Mouse (Mus musculus) stomach, postnatal 0 days (tissue): ENCODE data around the gene Sppl2c. TPM values are rescaled to one million over a fixed set of nuclear protein-coding genes. Genes with fewer than 3 reads are reported as not detected.

Source experiments
- ATAC-seq: fragments of 200-750 bp; cut with Nextera tagmentation; 2 replicates; pipeline ENCODE4 v1.8.0; 2017; ENCODE audit not compliant: low FRiP score, low TSS enrichment
- DNase-seq: peaks from one replicate; pipeline ENCODE4 v3.0.0-alpha.2; 2016; ENCODE audit warnings: low spot score
- H3K27ac ChIP-seq: fragments of 300-500 bp; sonication (generic); replicated peaks from 2 replicates; pipeline ENCODE4 v1.5.1; 2014; ENCODE audit warnings: mild to moderate bottlenecking, control low read depth
- H3K27me3 ChIP-seq: fragments of 300-500 bp; sonication (generic); 2 replicates; pipeline ENCODE4 v1.6.1; 2014; ENCODE audit warnings: low read length; ENCODE audit not compliant: control insufficient read depth, insufficient read depth
- H3K36me3 ChIP-seq: fragments of 300-500 bp; sonication (generic); 2 replicates; pipeline ENCODE4 v1.6.1; 2014; ENCODE audit warnings: low read length, mixed read lengths; ENCODE audit not compliant: control insufficient read depth, insufficient read depth
- H3K4me1 ChIP-seq: fragments of 300-500 bp; sonication (generic); replicated peaks from 2 replicates; pipeline ENCODE4 v1.6.1; 2014; ENCODE audit warnings: antibody characterized with exemption; ENCODE audit not compliant: control insufficient read depth, insufficient read depth
- H3K4me2 ChIP-seq: fragments of 300-500 bp; sonication (generic); replicated peaks from 2 replicates; pipeline ENCODE4 v1.6.1; 2014; ENCODE audit warnings: low read depth, mild to moderate bottlenecking, control low read depth, moderate library complexity
- H3K4me3 ChIP-seq: fragments of 300-500 bp; sonication (generic); 2 replicates; pipeline ENCODE4 v1.5.1; 2014; ENCODE audit warnings: low read depth, low read length, control low read depth
- H3K9ac ChIP-seq: fragments of 300-500 bp; sonication (generic); 2 replicates; pipeline ENCODE4 v1.6.1; 2014; ENCODE audit warnings: mild to moderate bottlenecking, low read length, control low read depth, mixed read lengths
- H3K9me3 ChIP-seq: fragments of 300-500 bp; sonication (generic); 2 replicates; pipeline ENCODE4 v1.6.1; 2016; ENCODE audit warnings: low read length; ENCODE audit not compliant: control insufficient read depth
- CTCF ChIP-seq: IDR thresholded peaks from 2 replicates; pipeline ENCODE4 v1.5.1; 2016; ENCODE audit warnings: antibody characterized with exemption, low read depth, mild to moderate bottlenecking, moderate library complexity
- EP300 ChIP-seq: optimal IDR thresholded peaks from 2 replicates; pipeline ENCODE3; 2016; ENCODE audit warnings: antibody characterized with exemption
- WGBS: fragments of 180-500 bp; shearing (Covaris S2); extraction: QIAGEN DNeasy Blood & Tissue Kit; methylation state at CpG from one replicate; pipeline ENCODE4 v1.1.7; 2014; 5-methylcytosine and 5-hydroxymethylcytosine counted together
- polyA plus RNA-seq: library from polyadenylated mRNA; unstranded; fragments of >200 nt; fragmentation: Nextera tagmentation; extraction: Ambion mirVana; gene quantifications from 2 replicates; pipeline ENCODE4 v1.2.1, GENCODE M21; 2015

Gene Sppl2c
- polyA plus RNA-seq, 1 experiment from 2014 or later: not detected

DNA sequence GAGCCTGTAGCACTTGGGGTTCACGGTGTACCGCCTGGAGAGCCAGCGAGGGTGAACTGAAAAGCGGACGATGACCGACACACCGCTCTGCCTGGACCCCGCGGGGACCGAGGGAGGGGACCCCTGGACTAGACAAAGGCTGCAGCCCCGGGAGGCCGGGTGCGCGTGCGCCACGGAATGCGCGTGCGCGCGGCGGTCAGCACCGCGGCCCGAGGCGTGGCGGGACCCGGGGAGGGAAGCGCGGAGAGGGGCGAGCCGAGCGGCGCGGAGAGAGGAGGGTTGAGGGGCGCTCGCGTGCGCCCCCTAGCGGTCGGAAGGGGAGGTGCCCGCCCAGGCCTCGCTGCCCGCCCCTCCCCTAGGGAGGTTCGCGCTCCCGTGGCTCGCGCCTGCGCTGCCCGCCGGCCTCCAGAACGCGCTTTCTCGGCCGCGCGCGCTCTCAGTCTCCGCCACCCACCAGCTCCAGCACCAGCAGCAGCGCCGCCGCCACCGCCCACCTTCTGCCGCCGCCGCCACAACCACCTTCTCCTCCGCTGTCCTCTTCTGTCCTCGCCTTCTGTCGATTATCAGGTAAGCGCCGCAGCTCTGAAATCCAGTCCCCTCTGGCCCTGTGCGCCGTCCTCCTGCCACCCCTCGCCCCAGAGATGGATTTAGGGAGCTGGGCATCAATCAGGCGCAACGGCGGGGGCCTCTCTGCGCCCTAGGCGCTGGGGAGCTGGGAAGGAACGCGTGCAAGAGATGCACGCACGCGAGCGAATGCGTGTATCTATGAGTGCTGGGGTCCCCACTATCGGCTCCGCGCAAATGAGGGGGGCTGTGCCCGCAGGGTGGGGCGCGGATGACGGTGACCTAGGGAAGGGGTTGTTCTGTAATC lies 45.1 kb downstream of the Sppl2c start, which contains the start of gene Mapt:
TSS of gene Mapt (plus strand) at position 350 of the 871 bp plus-strand sequence.
- Histone ChIP-seq H3K4me3 (peak within 1 kb of the TSS; percentile 66), H3K4me1 (peaks cover 3% of the 10 kb centered on the region; the same call in 1 of the 2 replicates), H3K36me3 (no peaks in the 10 kb centered on the region), H3K9me3 (no peaks in the 10 kb centered on the region), H3K27ac (no peak within 1 kb of the TSS), H3K9ac (peak within 1 kb of the TSS; percentile 64), H3K27me3 (peaks cover 14% of the 10 kb centered on the region; the same call in 1 of the 2 replicates), H3K4me2 (peak within 1 kb of the TSS; percentile 100)
- under 1% methylated on average over 55 of the region's 94 CpGs for WGBS
- DNase-seq: peak; percentile 91
- TF ChIP-seq EP300 (no peak), CTCF (peak; percentile 82)
- peak; percentile 96 for ATAC-seq

DNA sequence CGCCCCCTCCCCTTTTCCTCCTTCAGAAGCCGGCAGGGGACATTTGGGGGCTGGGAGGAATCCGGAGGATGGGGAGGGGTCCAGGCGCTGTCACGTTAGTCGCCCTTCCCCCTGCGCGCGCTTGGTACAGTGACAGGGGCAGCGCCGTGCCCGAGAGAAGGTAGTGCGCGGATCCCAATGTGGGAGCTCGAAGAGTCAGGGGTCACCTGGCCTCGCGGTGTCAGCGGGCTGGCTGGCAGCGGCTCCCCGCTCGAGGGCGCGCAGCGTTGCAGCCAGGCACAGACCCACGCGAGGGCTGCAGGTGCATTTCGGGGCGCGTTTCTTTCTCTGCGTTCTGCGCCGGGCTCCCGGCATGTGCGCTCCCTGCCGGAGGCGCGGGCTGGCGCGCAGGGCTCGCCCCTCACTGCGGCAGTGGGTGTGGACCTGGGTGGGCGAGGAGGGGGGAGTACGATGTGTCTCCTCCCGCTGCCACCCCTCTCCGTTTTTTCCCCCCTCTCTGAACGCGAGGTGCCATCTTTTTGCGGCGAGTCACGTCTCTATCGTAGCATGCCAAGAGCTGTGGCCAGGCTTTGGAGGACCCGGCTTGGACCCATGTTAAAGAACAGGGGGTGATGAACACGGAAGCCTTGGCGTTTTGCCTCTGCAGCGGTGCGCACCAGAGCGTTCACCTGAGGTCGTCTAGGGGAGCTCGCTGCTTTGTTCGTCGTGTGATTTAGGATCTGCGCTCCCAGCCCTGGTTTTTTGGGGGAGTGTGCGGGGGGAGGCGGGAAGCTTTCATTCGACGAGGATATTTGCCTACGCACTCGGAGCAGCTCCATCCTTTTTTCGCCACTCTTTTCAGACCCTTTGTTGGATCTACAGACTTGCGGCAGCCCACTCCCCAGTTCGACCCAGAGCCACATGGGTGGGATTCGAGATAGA lies 46.3 kb downstream of the Sppl2c start:
- TF ChIP-seq EP300: no peak
- TF ChIP-seq CTCF: peak; percentile 28; the same call in 1 of the 2 replicates
- peaks cover 14% of the 10 kb centered on the region; the same call in 1 of the 2 replicates for H3K27me3 ChIP-seq

DNA sequence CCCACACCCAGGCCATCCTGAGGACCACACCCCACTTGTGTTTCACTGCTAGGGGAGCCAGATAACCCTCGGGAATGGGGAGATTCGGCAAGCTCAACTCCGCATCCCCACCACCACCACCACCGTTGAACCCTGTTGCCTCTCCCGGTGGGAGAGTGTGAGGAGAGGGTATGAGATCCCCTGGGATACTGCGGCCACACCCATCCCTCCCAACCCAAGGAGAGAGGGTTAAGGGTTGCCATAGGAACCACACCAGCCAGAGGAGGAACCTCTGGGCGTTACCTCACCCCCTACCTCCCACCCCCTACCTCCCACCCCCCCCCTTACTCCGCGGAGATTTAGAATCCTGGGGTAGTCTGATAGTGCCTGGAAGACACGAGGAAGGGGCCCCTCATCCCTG lies 47.0 kb downstream of the Sppl2c start:
- TF ChIP-seq EP300 (no peak), CTCF (no peak)
- Histone ChIP-seq H3K36me3 (no peaks in the 10 kb centered on the region), H3K27me3 (peaks cover 14% of the 10 kb centered on the region; the same call in 1 of the 2 replicates), H3K4me1 (peaks cover 3% of the 10 kb centered on the region; the same call in 1 of the 2 replicates), H3K4me2 (peak overlapping the region; percentile 100; the same call in 1 of the 2 replicates), H3K27ac (no peak overlapping the region), H3K9me3 (no peaks in the 10 kb centered on the region), H3K9ac (no peak overlapping the region), H3K4me3 (peak overlapping the region; percentile 66; the same call in 1 of the 2 replicates)
- no peak for DNase-seq
- ATAC-seq: no peak
- 0% methylated on average over 10 of the region's 10 CpGs for WGBS

More for the DNA sequence above, 46.3 kb downstream of the Sppl2c start:
- DNase-seq (peak; percentile 38), ATAC-seq (no peak)
- Histone ChIP-seq H3K27ac (no peak overlapping the region), H3K4me1 (peaks cover 3% of the 10 kb centered on the region; the same call in 1 of the 2 replicates), H3K9ac (no peak overlapping the region), H3K4me2 (peak overlapping the region; percentile 100), H3K4me3 (peak overlapping the region; percentile 66), H3K36me3 (no peaks in the 10 kb centered on the region), H3K9me3 (no peaks in the 10 kb centered on the region)
- WGBS: under 1% methylated on average over 62 of the region's 72 CpGs

DNA sequence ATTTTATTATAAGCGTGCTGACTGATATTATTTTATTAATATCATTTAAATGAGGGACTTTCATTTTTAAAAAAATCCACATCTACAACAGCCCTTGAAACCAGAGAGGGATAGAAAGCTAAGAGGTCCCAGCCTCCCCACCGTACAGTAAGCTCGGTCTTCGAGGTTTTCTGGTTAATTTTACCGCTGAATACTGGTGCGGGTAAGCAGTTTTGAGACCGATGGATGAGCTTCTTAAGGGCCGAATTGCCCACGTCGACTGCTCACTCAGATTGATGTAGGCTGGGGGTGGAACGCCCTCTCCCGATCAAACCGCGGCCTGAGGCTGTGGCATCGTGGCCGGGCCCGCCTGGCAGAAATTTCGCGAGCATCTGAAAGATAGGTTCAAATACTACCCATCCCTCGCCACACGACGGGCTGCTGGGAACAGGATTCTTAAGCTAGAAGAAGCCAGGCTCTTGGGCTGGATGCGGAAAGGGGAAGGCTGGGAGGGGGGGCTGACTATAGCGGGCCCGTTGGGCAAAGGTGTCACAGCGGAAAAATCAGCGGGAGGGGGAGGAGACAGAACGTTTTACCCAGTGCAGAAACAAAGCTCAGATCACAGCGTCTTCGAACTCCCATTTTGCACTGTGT lies 47.6 kb downstream of the Sppl2c start:
- H3K36me3 ChIP-seq: no peaks in the 10 kb centered on the region
- H3K9ac ChIP-seq: no peak overlapping the region
- H3K4me1 ChIP-seq: peaks cover 3% of the 10 kb centered on the region; the same call in 1 of the 2 replicates
- H3K27ac ChIP-seq: no peak overlapping the region
- ATAC-seq (no peak), DNase-seq (no peak)
- no peak overlapping the region for H3K4me2 ChIP-seq
- no peak overlapping the region for H3K4me3 ChIP-seq
- TF ChIP-seq CTCF (0 out of 2 replicates have a peak, but pooled peaks have one; percentile 3), EP300 (no peak)
- 8% methylated on average over 30 of the region's 30 CpGs for WGBS
- peaks cover 14% of the 10 kb centered on the region; the same call in 1 of the 2 replicates for H3K27me3 ChIP-seq
- no peaks in the 10 kb centered on the region for H3K9me3 ChIP-seq

DNA sequence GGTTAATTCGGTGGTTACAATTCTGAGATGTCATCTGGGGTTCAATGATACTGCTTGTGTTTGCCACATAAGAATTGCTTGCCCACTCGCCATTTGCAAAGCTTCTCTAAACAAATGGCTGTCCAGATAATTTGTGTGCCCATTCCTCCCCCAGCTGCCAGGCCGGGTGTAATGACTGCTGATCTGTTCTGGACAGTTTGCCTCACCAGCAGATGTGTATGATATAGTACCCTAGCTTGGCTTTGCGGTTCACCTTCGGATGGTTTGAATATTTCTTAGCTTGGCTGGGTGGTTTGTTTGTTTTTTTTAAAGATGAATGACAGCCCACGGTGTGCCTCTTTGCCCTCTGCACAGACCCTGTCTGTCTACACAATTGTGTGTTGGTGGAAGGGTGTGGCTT lies 48.6 kb downstream of the Sppl2c start:
- H3K27ac ChIP-seq: no peak overlapping the region
- H3K27me3 ChIP-seq: peaks cover 14% of the 10 kb centered on the region; the same call in 1 of the 2 replicates
- DNase-seq: no peak
- no peak overlapping the region for H3K4me3 ChIP-seq
- no peak overlapping the region for H3K4me2 ChIP-seq
- H3K9ac ChIP-seq: no peak overlapping the region
- peaks cover 3% of the 10 kb centered on the region; the same call in 1 of the 2 replicates for H3K4me1 ChIP-seq
- TF ChIP-seq EP300 (no peak), CTCF (no peak)
- ATAC-seq: no peak
- H3K36me3 ChIP-seq: no peaks in the 10 kb centered on the region
- WGBS: 20% methylated on average over 6 of the region's 6 CpGs
- H3K9me3 ChIP-seq: no peaks in the 10 kb centered on the region
